Mouse (Mus musculus) CH12.LX (cell line): ENCODE results near the gene Rundc3a. TPM values are rescaled to one million over a fixed set of nuclear protein-coding genes. Genes with fewer than 3 reads are reported as not detected.
A peak's percentile ranks its signal among the peaks of the same experiment; 100 is the strongest.

ENCODE experiments used
- DNase-seq: peaks from one replicate; pipeline ENCODE4 v3.0.0-alpha.2; 2013; ENCODE audit errors: extremely low read depth
- H3K27ac ChIP-seq: 2 replicates; pipeline ENCODE4 v1.5.1; 2012; ENCODE audit warnings: low read depth, mild to moderate bottlenecking, control low read depth, moderate library complexity; ENCODE audit not compliant: insufficient read depth
- H3K27me3 ChIP-seq: replicated peaks from 2 replicates; pipeline ENCODE3; 2012; ENCODE audit warnings: inconsistent platforms
- H3K36me3 ChIP-seq, 2 experiments: replicated peaks in 1 of 2; 2 replicates each; pipeline versions ENCODE3 to v1.6.1; 2012; ENCODE audit warnings: inconsistent platforms in 1 of 2, low read length in 1 of 2, mild to moderate bottlenecking in 1 of 2, mixed read lengths in 1 of 2, moderate library complexity in 1 of 2; ENCODE audit not compliant: control insufficient read depth in 1 of 2, insufficient read depth in 1 of 2
- H3K4me1 ChIP-seq, 2 experiments: 2 replicates each; pipeline ENCODE4 v1.6.1; 2012; ENCODE audit warnings: inconsistent platforms in 1 of 2, moderate library complexity in 1 of 2; ENCODE audit not compliant: insufficient read depth in 2 of 2, control insufficient read depth in 1 of 2
- H3K4me2 ChIP-seq: 2 replicates; pipeline ENCODE4 v1.6.1; 2012; ENCODE audit warnings: low read depth, mild to moderate bottlenecking, control low read depth; ENCODE audit not compliant: poor library complexity, insufficient read depth, severe bottlenecking
- H3K4me3 ChIP-seq, 3 experiments: fragments of 150-350 bp in 1 of 3; sonication (generic) in 1 of 3; replicated peaks in 1 of 3; 2 replicates each; pipeline versions ENCODE3 to v1.5.1; 2011 to 2012; ENCODE audit warnings: low read depth in 2 of 3, low read length in 2 of 3, mild to moderate bottlenecking in 2 of 3, moderate library complexity in 2 of 3, control low read depth in 1 of 3, improper control_type of control experiment in 1 of 3, inconsistent platforms in 1 of 3, mixed read lengths in 1 of 3; ENCODE audit not compliant: poor library complexity in 1 of 3
- H3K79me2 ChIP-seq: replicated peaks from 2 replicates; pipeline ENCODE4 v1.6.1; 2012; ENCODE audit warnings: mild to moderate bottlenecking, moderate library complexity; ENCODE audit not compliant: control insufficient read depth, poor library complexity, insufficient read depth, severe bottlenecking; ENCODE audit errors: extremely low read depth
- H3K9ac ChIP-seq: 2 replicates; pipeline ENCODE4 v1.6.1; 2012; ENCODE audit warnings: low read depth, mild to moderate bottlenecking, control low read depth, moderate library complexity; ENCODE audit not compliant: insufficient read depth
- H3K9me3 ChIP-seq: replicated peaks from 2 replicates; pipeline ENCODE3; 2012; ENCODE audit warnings: low read length, inconsistent platforms, mixed read lengths
- BHLHE40 ChIP-seq: IDR thresholded peaks from 2 replicates; pipeline ENCODE4 v1.6.1; 2011; ENCODE audit warnings: mild to moderate bottlenecking, low read depth, low read length, improper control_type of control experiment
- CHD2 ChIP-seq: IDR thresholded peaks from 2 replicates; pipeline ENCODE4 v1.6.1; 2011; ENCODE audit warnings: low read length, improper control_type of control experiment
- E2F4 ChIP-seq: IDR thresholded peaks from 2 replicates; pipeline ENCODE4 v1.6.1; 2011; ENCODE audit warnings: low read depth, low read length, improper control_type of control experiment; ENCODE audit not compliant: insufficient replicate concordance
- ELF1 ChIP-seq: IDR thresholded peaks from 2 replicates; pipeline ENCODE4 v1.6.1; 2014; ENCODE audit warnings: low read depth, mild to moderate bottlenecking, inconsistent platforms, low read length, improper control_type of control experiment
- EP300 ChIP-seq: IDR thresholded peaks from 2 replicates; pipeline ENCODE4 v1.6.1; 2011; ENCODE audit warnings: low read length, improper control_type of control experiment
- GABPA ChIP-seq: IDR thresholded peaks from 2 replicates; pipeline ENCODE4 v1.6.1; 2012; ENCODE audit warnings: low read depth, low read length, improper control_type of control experiment, inconsistent platforms; ENCODE audit not compliant: insufficient replicate concordance
- HCFC1 ChIP-seq: IDR thresholded peaks from 2 replicates; pipeline ENCODE4 v1.6.1; 2012; ENCODE audit warnings: low read depth, mild to moderate bottlenecking, inconsistent platforms, low read length, improper control_type of control experiment
- IRF4 ChIP-seq: IDR thresholded peaks from 2 replicates; pipeline ENCODE4 v1.6.1; 2014; ENCODE audit warnings: low read depth, mild to moderate bottlenecking, inconsistent platforms, low read length, improper control_type of control experiment
- JUN ChIP-seq: IDR thresholded peaks from 2 replicates; pipeline ENCODE4 v1.6.1; 2011; ENCODE audit warnings: low read depth, mild to moderate bottlenecking, low read length, improper control_type of control experiment, moderate library complexity; ENCODE audit not compliant: insufficient read depth
- JUND ChIP-seq: conservative IDR thresholded peaks from 2 replicates; pipeline ENCODE4 v1.6.1; 2011; ENCODE audit warnings: low read depth, low read length, improper control_type of control experiment
- KAT2A ChIP-seq: IDR thresholded peaks from 2 replicates; pipeline ENCODE4 v1.6.1; 2012; ENCODE audit warnings: low read length, improper control_type of control experiment, inconsistent platforms; ENCODE audit not compliant: insufficient replicate concordance
- MAFK ChIP-seq: IDR thresholded peaks from 2 replicates; pipeline ENCODE4 v1.6.1; 2011; ENCODE audit warnings: low read length, improper control_type of control experiment; ENCODE audit not compliant: insufficient replicate concordance
- MAX ChIP-seq: IDR thresholded peaks from 2 replicates; pipeline ENCODE4 v1.6.1; 2011; ENCODE audit warnings: low read length, improper control_type of control experiment
- MAZ ChIP-seq: IDR thresholded peaks from 2 replicates; pipeline ENCODE4 v1.6.1; 2012; ENCODE audit warnings: low read depth, mild to moderate bottlenecking, inconsistent platforms, low read length, improper control_type of control experiment, moderate library complexity
- MXI1 ChIP-seq: IDR thresholded peaks from 2 replicates; pipeline ENCODE4 v1.6.1; 2011; ENCODE audit warnings: mild to moderate bottlenecking, low read depth, low read length, improper control_type of control experiment
- MYC ChIP-seq: IDR thresholded peaks from 2 replicates; pipeline ENCODE4 v1.6.1; 2011; ENCODE audit warnings: low read depth, mild to moderate bottlenecking, improper control_type of control experiment, low read length
- NELFE ChIP-seq: IDR thresholded peaks from 2 replicates; pipeline ENCODE4 v1.6.1; 2011; ENCODE audit warnings: low read depth, low read length, improper control_type of control experiment
- NRF1 ChIP-seq: IDR thresholded peaks from 2 replicates; pipeline ENCODE4 v1.6.1; 2014; ENCODE audit warnings: low read depth, mild to moderate bottlenecking, inconsistent platforms, low read length, improper control_type of control experiment, moderate library complexity
- PAX5 ChIP-seq: IDR thresholded peaks from 2 replicates; pipeline ENCODE4 v1.6.1; 2012; ENCODE audit warnings: low read length, inconsistent platforms, mixed read lengths
- POLR2AphosphoS2 ChIP-seq: IDR thresholded peaks from 2 replicates; pipeline ENCODE4 v1.6.1; 2011; ENCODE audit warnings: low read depth, low read length, improper control_type of control experiment
- RAD21 ChIP-seq: IDR thresholded peaks from 2 replicates; pipeline ENCODE4 v1.6.1; 2011; ENCODE audit warnings: low read depth, mild to moderate bottlenecking, low read length, improper control_type of control experiment, moderate library complexity
- SIN3A ChIP-seq: IDR thresholded peaks from 2 replicates; pipeline ENCODE4 v1.6.1; 2012; ENCODE audit warnings: low read length, improper control_type of control experiment, inconsistent platforms
- SMC3 ChIP-seq: IDR thresholded peaks from 2 replicates; pipeline ENCODE4 v1.6.1; 2011; ENCODE audit warnings: low read depth, low read length, improper control_type of control experiment
- TBP ChIP-seq: conservative IDR thresholded peaks from 2 replicates; pipeline ENCODE4 v1.6.1; 2011; ENCODE audit warnings: low read depth, low read length, improper control_type of control experiment
- TCF12 ChIP-seq: IDR thresholded peaks from 2 replicates; pipeline ENCODE4 v1.6.1; 2014; ENCODE audit warnings: low read depth, mild to moderate bottlenecking, inconsistent platforms, low read length, improper control_type of control experiment
- UBTF ChIP-seq: IDR thresholded peaks from 2 replicates; pipeline ENCODE4 v1.6.1; 2012; ENCODE audit warnings: low read depth, mild to moderate bottlenecking, inconsistent platforms, low read length, improper control_type of control experiment, moderate library complexity
- USF1 ChIP-seq: IDR thresholded peaks from 2 replicates; pipeline ENCODE4 v1.6.1; 2014; ENCODE audit warnings: low read depth, mild to moderate bottlenecking, inconsistent platforms, low read length, improper control_type of control experiment
- USF2 ChIP-seq: conservative IDR thresholded peaks from 2 replicates; pipeline ENCODE4 v1.6.1; 2011; ENCODE audit warnings: low read depth, low read length, improper control_type of control experiment
- ZC3H11A ChIP-seq: IDR thresholded peaks from 2 replicates; pipeline ENCODE4 v1.6.1; 2012; ENCODE audit warnings: low read depth, mild to moderate bottlenecking, inconsistent platforms, low read length, improper control_type of control experiment
- ZKSCAN1 ChIP-seq: IDR thresholded peaks from 2 replicates; pipeline ENCODE4 v1.6.1; 2012; ENCODE audit warnings: low read depth, inconsistent platforms, low read length, improper control_type of control experiment, borderline replicate concordance
- ZMIZ1 ChIP-seq: IDR thresholded peaks from 2 replicates; pipeline ENCODE4 v1.6.1; 2012; ENCODE audit warnings: low read depth, mild to moderate bottlenecking, inconsistent platforms, low read length, improper control_type of control experiment
- ZNF384 ChIP-seq: IDR thresholded peaks from 2 replicates; pipeline ENCODE4 v1.6.1; 2012; ENCODE audit warnings: low read depth, low read length, improper control_type of control experiment, inconsistent platforms
- dilution Hi-C: fragments of 300-500 bp; cut with MboI; formaldehyde crosslinking; loops from 2 replicates; pipeline ENCODE4 v1.14.3; 2020; ENCODE audit warnings: low sequenced_read_pairs; ENCODE audit not compliant: extremely low pct_unique_long_range_greater_than_20kb, extremely low pct_ligation_motif_present
- in situ Hi-C: fragments of 300-500 bp; cut with MboI; formaldehyde crosslinking; loops from 3 replicates; pipeline ENCODE4 v1.14.3; 2019; ENCODE audit warnings: low sequenced_read_pairs, low pct_ligation_motif_present, low pct_unique_long_range_greater_than_20kb, mixed read lengths
- polyA plus RNA-seq: library from polyadenylated mRNA; unstranded; fragments of >175 nt; gene quantifications from 2 replicates; pipeline ENCODE4 v1.2.1, GENCODE M21; 2012; ENCODE audit warnings: low read depth; ENCODE audit not compliant: insufficient read length
- total RNA-seq, 2 experiments: library from RNA; depleted of rRNA; stranded (reverse); fragments of 300-350 nt in 1 of 2; fragments of >200 nt in 1 of 2; gene quantifications; 2 replicates each; pipeline ENCODE4 v1.2.3; 2012 to 2014

Gene Rundc3a
- total and polyA plus RNA-seq, 3 experiments, result 1.4 to 16.3 (median 3.3) TPM

GRCm38 (mm10) chr11:102430121-102431017 is 37.2 kb downstream of the Rundc3a start, which contains the start of gene Grn (continued):
- TF ChIP-seq ELF1 (no peak), NRF1 (no peak), KAT2A (no peak), UBTF (no peak), MAX (peak; percentile 73; the same call in 1 of the 2 replicates), TCF12 (peak; percentile 42; the same call in 1 of the 2 replicates), SMC3 (no peak), JUN (no peak)

GRCm38 (mm10) chr11:102431018-102431645 is 37.9 kb downstream of the Rundc3a start:
- Histone ChIP-seq H3K79me2 (no peaks in the 10 kb centered on the region), H3K27me3 (no peaks in the 10 kb centered on the region), H3K9me3 (peaks cover 5% of the 10 kb centered on the region), H3K4me2 (peak overlapping the region; percentile 91), H3K9ac (peak overlapping the region; percentile 79), H3K27ac (peak overlapping the region; percentile 72), H3K36me3 (peaks cover 17 to 29% of the 10 kb centered on the region in 2 experiments), H3K4me1 (peaks cover 27 to 53% of the 10 kb centered on the region in 2 experiments), H3K4me3 (peak overlapping the region; percentile 67 to 75 (median 68))
- DNase-seq, result peak; percentile 91
- dilution Hi-C loops (no loop called here), in situ Hi-C loops (loop anchor here (5.0 kb wide), 1 partner anchor 129 kb away; no protein-coding TSS in a partner anchor)
- TF ChIP-seq ZMIZ1 (no peak), PAX5 (no peak), GABPA (no peak), MAZ (no peak), SIN3A (peak; percentile 60; the same call in 1 of the 2 replicates), ELF1 (no peak; the same call in 1 of the 2 replicates), MAFK (no peak), HCFC1 (peak; percentile 31), CHD2 (no peak), BHLHE40 (no peak), E2F4 (no peak), TBP (0 out of 2 replicates have a peak, but pooled peaks have one; percentile 42), IRF4 (no peak), JUN (no peak), JUND (no peak), USF2 (no peak), EP300 (peak; percentile 26), RAD21 (peak; percentile 77), ZC3H11A (no peak), ZKSCAN1 (no peak), SMC3 (peak; percentile 80), NELFE (0 out of 2 replicates have a peak, but pooled peaks have one; percentile 27), USF1 (no peak), KAT2A (no peak), MXI1 (peak; percentile 35), NRF1 (no peak), TCF12 (no peak; the same call in none of the 2 replicates), ZNF384 (no peak; the same call in 1 of the 2 replicates), MAX (no peak), MYC (no peak), POLR2AphosphoS2 (no peak)
